Mouse (Mus musculus): ENCODE data around the gene Gm12216.

DNA sequence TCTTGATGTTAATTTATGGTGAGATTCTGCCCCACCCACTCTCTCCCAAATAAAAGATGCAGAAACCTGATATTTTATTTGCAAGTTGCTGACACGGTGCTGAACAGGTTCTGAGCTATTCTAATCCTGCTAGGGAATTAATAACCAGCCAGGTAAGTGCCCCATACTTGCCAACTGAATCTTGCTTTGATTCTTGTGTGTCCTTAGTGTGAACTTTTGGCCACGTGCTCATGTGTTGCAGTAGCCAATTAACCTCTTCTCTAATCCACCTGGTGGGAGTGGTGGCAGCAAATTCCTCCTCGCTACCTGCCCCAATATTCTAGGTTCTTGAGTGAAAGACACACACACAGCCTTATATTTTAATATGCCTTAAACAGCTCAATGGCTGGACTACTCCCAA is 39.9 kb upstream of the Gm12216 start:
- TF ChIP-seq CHD2 (IDR thresholded peaks at IDR 0.05; ENCODE audit: low read depth, low read length) (no peak), ZC3H11A (IDR thresholded peaks at IDR 0.05; ENCODE audit: borderline replicate concordance, low read depth, low read length) (no peak)

All from ES-E14 (cell line).